Mouse (Mus musculus) heart, embryonic 12.5 days (tissue): ENCODE measurements around the gene Slc16a1. TPM values are rescaled to one million over a fixed set of nuclear protein-coding genes. Genes with fewer than 3 reads are reported as not detected.

Experiments
- ATAC-seq: fragments of 200-750 bp; cut with Nextera tagmentation; 2 replicates; pipeline ENCODE4 v1.8.0; 2017; ENCODE audit warnings: moderate TSS enrichment, moderate library complexity; ENCODE audit not compliant: insufficient number of reproducible peaks, low FRiP score
- H3K27ac ChIP-seq: fragments of 300-500 bp; sonication (generic); 2 replicates; pipeline ENCODE4 v1.5.1; 2016; ENCODE audit warnings: mild to moderate bottlenecking, moderate library complexity; ENCODE audit not compliant: poor library complexity, severe bottlenecking
- H3K27me3 ChIP-seq: fragments of 300-500 bp; sonication (generic); replicated peaks from 2 replicates; pipeline ENCODE4 v1.6.1; 2016; ENCODE audit warnings: mild to moderate bottlenecking, moderate library complexity
- H3K36me3 ChIP-seq: fragments of 300-500 bp; sonication (generic); 2 replicates; pipeline ENCODE4 v1.6.1; 2016; ENCODE audit warnings: mild to moderate bottlenecking, moderate library complexity
- H3K4me1 ChIP-seq: fragments of 300-500 bp; sonication (generic); replicated peaks from 2 replicates; pipeline ENCODE4 v1.6.1; 2016; ENCODE audit warnings: mild to moderate bottlenecking
- H3K4me2 ChIP-seq: fragments of 300-500 bp; sonication (generic); 2 replicates; pipeline ENCODE4 v1.6.1; 2016; ENCODE audit warnings: mild to moderate bottlenecking, moderate library complexity
- H3K4me3 ChIP-seq: fragments of 300-500 bp; sonication (generic); 2 replicates; pipeline ENCODE4 v1.5.1; 2016; ENCODE audit warnings: mild to moderate bottlenecking
- H3K9ac ChIP-seq: fragments of 300-500 bp; sonication (generic); 2 replicates; pipeline ENCODE4 v1.6.1; 2016; ENCODE audit warnings: mild to moderate bottlenecking, moderate library complexity
- H3K9me3 ChIP-seq: fragments of 300-500 bp; sonication (generic); replicated peaks from 2 replicates; pipeline ENCODE4 v1.6.1; 2016; ENCODE audit warnings: mild to moderate bottlenecking, moderate library complexity
- WGBS: fragments of 180-500 bp; shearing (Covaris S2); methylation state at CpG from one replicate; pipeline ENCODE4 v1.1.7; 2016; 5-methylcytosine and 5-hydroxymethylcytosine counted together
- polyA plus RNA-seq: library from polyadenylated mRNA; unstranded; fragments of >200 nt; fragmentation: Nextera tagmentation; extraction: Ambion mirVana; gene quantifications from 2 replicates; pipeline ENCODE4 v1.2.1, GENCODE M21; 2016

The Slc16a1 gene
- polyA plus RNA-seq, result 89.3 and 89.4 TPM in 2 replicates

DNA sequence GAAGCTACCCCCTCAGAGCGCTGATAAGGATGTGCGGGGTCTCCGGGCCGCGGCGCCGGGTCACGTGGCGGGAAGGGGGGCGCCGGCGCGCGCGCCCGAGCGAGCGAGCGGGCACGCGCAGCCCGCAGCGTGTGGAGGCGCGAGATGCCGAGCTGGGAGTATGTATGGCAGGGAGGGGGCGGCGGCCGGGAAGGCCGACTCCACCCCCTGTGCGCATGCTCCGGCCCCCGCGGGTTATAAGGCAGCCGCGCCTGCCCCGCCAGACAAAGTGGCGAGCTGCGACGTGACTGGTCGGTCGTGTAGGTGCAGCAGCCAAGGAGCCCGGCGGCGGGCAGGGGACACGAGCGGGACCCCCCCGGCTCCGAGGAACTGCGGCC lies at the start of gene Slc16a1:
Gene Slc16a1 (plus strand): TSS at position 266 of the 377 bp plus-strand sequence.
- peak; percentile 98 for ATAC-seq
- Histone ChIP-seq H3K4me3 (peak within 1 kb of the TSS; percentile 78), H3K27ac (peak within 1 kb of the TSS; percentile 86), H3K9me3 (no peaks in the 10 kb centered on the region), H3K27me3 (no peaks in the 10 kb centered on the region), H3K9ac (peak within 1 kb of the TSS; percentile 92), H3K4me2 (peak within 1 kb of the TSS; percentile 72), H3K36me3 (no peaks in the 10 kb centered on the region), H3K4me1 (peaks cover 15% of the 10 kb centered on the region)
- under 1% methylated on average over 50 of the region's 50 CpGs for WGBS

DNA sequence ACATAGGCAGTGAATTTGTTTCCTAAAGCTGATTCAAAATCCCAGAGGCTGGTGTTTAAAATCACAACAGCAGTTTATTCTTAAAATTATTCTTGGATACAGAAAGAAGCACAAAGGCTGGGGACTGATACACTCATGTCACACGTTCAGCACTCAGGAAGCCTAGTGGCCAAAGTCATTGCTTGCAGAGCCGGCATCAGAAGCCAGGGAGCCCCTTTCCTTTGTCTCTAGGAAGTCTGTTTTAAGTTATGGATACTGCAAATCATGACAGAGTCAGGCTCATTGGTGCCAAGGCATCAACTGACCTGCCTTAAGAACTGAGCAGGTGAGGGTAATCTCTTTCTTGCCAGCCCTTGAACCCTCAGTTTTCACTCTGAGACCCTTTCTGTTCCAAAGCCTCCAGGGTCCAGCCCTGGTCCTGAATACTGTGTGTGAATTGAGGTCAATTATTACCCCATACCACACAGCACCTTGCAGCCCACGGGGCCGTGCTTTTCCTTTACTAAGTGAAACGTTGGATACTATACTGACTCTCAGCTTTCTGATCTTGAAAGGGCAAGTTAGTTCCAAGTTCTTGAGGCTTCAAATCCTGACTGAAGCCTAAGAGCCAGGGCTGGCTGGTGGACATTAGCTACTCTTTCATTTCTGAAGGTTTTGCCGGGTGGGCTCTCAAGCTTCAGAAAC lies 41.9 kb upstream of the Slc16a1 start:
- WGBS, result 59% methylated on average over 6 of the region's 6 CpGs
- Histone ChIP-seq H3K9ac (no peak overlapping the region), H3K27me3 (no peaks in the 10 kb centered on the region), H3K4me1 (peaks cover 44% of the 10 kb centered on the region), H3K4me2 (0 out of 2 replicates have a peak overlapping the region, but pooled peaks have one; percentile 1), H3K4me3 (no peak overlapping the region), H3K9me3 (0 out of 2 replicates have a peak, but pooled peaks cover 3% of the 10 kb centered on the region), H3K27ac (peak overlapping the region; percentile 83), H3K36me3 (no peaks in the 10 kb centered on the region)
- no peak for ATAC-seq

DNA sequence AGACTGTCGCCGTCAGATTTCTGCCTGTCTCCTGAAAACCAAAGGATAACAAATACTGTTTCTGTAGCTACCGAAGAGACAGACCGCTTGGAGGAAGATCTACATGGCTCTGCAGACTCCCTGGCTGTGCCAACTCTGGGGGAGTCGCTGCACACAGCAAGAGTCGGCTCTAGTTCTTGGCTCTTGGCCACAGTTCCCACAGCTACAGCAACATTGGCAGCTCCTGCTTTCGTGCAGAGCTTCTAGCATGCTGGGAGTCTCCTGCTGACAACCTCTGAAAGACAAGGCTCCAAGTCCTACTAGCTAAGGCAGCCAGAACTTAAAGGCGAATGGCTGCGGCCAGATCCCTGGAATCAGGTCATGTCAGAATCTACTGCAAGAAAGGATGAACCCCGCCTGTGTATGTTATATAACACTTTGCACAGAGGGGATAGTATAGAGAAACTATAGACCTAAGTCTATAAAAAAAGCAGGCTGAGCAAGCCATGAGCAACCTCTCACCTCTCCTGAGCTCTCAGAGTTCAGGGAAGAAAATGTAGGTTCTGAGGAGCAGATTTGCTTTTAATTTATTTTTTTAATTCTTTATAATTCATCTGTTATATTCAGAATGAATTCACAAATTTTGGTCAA lies 41.2 kb upstream of the Slc16a1 start:
- ATAC-seq, result no peak
- Histone ChIP-seq H3K9me3 (0 out of 2 replicates have a peak, but pooled peaks cover 3% of the 10 kb centered on the region), H3K4me2 (0 out of 2 replicates have a peak overlapping the region, but pooled peaks have one; percentile 1), H3K4me1 (peaks cover 46% of the 10 kb centered on the region), H3K27me3 (no peaks in the 10 kb centered on the region), H3K9ac (no peak overlapping the region), H3K36me3 (no peaks in the 10 kb centered on the region), H3K27ac (peak overlapping the region; percentile 83), H3K4me3 (no peak overlapping the region)
- 49% methylated on average over 10 of the region's 10 CpGs for WGBS

DNA sequence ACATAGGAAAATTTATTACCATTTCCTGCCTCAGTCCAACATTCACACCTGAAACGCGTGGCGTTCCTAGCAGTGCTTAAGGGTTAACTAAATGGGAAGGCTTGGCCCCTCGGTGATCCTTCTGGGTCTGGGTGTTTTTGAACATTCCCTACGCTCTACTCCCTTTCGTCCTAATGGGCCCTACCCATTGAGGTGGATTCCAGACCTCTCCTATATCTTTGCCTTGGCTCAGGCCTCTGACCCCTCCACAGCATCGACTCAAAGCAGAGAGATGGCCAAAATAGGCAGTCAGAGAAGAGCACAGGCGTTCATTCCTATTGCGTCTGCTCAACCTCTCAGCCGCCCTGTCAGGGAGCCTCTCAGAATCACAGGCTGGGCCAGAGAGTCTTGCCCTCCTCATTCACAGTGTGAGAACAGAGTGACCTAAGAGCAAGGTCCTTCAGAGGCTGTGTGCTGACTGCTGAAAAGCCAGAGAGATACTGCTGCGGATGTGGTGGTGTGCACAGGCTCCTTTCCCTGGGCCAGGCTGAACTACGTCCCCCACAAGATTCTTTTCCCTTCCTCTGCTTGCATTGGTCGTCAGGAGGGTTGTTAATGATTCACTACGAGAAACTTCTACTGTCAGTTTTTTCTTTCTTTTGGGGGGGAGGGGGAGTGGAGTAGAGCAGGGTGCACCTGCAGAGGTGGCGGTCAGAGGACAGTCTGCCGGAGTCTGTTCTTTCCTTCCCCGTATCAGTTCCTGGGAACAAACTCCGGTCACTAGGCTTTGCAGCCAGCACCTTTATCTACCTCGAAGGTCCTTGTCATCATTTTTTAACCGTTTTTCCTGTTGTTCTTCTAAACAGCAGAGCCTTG lies 38.9 kb upstream of the Slc16a1 start:
- peaks cover 46% of the 10 kb centered on the region for H3K4me1 ChIP-seq
- H3K9me3 ChIP-seq, result 0 out of 2 replicates have a peak, but pooled peaks cover 3% of the 10 kb centered on the region
- no peaks in the 10 kb centered on the region for H3K27me3 ChIP-seq
- peak overlapping the region; percentile 2; the same call in 1 of the 2 replicates for H3K4me3 ChIP-seq
- ATAC-seq, result peak; percentile 91
- peak overlapping the region; percentile 95 for H3K27ac ChIP-seq
- H3K9ac ChIP-seq, result peak overlapping the region; percentile 62
- H3K36me3 ChIP-seq, result no peaks in the 10 kb centered on the region
- WGBS, result 29% methylated on average over 20 of the region's 20 CpGs
- peak overlapping the region; percentile 49 for H3K4me2 ChIP-seq

DNA sequence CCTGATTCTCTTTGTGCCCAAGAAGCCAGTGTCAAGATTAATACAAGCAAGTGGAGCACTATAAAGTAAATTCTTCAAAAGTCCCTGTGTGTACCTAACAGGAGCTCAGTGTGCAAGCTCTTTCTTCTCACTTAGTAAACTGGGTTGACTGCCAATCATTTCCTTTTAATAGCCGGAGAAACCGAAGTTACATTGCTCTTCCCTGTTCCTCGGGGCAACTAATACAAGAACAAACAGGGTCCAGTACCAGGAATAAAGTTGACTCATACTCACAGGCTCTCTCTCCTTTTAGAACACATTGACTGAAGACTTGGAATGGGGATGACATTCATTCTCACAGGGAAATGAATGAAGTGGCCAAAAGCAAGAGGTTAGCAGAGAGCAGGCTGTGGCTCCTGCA lies 37.8 kb upstream of the Slc16a1 start:
- 0 out of 2 replicates have a peak, but pooled peaks cover 3% of the 10 kb centered on the region for H3K9me3 ChIP-seq
- H3K27ac ChIP-seq, result peak overlapping the region; percentile 95
- H3K36me3 ChIP-seq, result no peaks in the 10 kb centered on the region
- peak overlapping the region; percentile 49; the same call in 1 of the 2 replicates for H3K4me2 ChIP-seq
- H3K27me3 ChIP-seq, result no peaks in the 10 kb centered on the region
- no peak for ATAC-seq
- WGBS, result 65% methylated on average over 3 of the region's 3 CpGs
- H3K4me1 ChIP-seq, result peaks cover 46% of the 10 kb centered on the region
- 0 out of 2 replicates have a peak overlapping the region, but pooled peaks have one; percentile 62 for H3K9ac ChIP-seq
- H3K4me3 ChIP-seq, result no peak overlapping the region

DNA sequence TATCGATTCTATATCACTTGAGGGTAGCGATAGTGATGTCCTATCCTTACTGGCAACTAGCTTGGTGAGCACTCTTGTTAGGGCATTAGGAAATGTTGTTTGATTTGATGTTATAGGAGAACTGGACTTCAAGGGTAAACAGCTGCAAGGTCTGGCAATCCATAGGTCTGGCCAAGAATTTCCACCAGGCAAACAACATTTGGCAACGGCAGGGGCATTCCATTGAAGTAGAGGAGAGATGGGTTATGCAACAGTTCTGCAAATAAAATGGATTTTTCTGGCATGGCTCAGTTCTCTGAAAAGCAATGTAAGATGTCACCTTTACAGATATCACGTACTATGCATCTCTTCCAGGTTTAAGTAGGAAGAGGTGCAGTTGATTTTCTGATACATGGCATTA lies 36.8 kb upstream of the Slc16a1 start:
- no peaks in the 10 kb centered on the region for H3K27me3 ChIP-seq
- no peak for ATAC-seq
- no peaks in the 10 kb centered on the region for H3K36me3 ChIP-seq
- 82% methylated on average over 4 of the region's 4 CpGs for WGBS
- no peak overlapping the region for H3K9ac ChIP-seq
- H3K4me3 ChIP-seq, result no peak overlapping the region
- H3K9me3 ChIP-seq, result 0 out of 2 replicates have a peak, but pooled peaks cover 3% of the 10 kb centered on the region
- peak overlapping the region; percentile 42; the same call in 1 of the 2 replicates for H3K27ac ChIP-seq
- no peak overlapping the region for H3K4me2 ChIP-seq
- H3K4me1 ChIP-seq, result peaks cover 42% of the 10 kb centered on the region

DNA sequence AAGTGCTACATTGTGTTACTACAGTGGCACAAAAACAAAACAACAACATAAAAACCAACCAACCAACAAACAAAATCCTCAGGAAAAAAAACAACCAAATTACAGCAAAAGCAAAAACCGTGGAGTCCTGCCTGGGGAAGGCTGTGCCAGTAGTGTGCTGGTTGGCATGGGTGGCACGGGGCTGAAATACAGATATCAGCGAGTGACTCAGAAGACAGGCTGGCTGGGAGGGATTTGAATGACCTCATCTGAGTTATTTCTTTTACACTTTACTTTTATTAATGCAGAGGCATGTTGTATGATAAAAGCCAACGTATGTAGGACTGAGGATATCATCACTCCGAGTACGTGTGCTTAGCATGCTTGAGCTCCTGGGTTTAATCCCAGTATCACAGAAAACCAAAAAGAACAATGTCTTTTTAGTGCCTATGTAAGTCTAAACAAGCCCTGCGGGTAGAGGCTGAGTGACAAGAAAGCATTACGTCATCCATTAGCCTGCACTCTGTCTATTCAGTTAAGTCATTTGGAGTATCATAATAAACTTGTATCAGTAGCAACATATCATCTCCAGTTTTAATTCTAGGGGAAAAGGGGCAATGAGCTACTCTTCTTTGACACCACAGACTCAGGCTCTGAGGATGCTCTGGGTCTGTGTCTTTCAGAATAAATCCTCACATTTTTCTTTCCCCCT lies 28.6 kb upstream of the Slc16a1 start:
- Histone ChIP-seq H3K9me3 (no peaks in the 10 kb centered on the region), H3K4me2 (no peak overlapping the region), H3K36me3 (no peaks in the 10 kb centered on the region), H3K4me1 (peaks cover 21% of the 10 kb centered on the region), H3K27me3 (no peaks in the 10 kb centered on the region), H3K9ac (no peak overlapping the region), H3K4me3 (no peak overlapping the region), H3K27ac (no peak overlapping the region; the same call in 1 of the 2 replicates)
- no peak for ATAC-seq
- 56% methylated on average over 8 of the region's 8 CpGs for WGBS

DNA sequence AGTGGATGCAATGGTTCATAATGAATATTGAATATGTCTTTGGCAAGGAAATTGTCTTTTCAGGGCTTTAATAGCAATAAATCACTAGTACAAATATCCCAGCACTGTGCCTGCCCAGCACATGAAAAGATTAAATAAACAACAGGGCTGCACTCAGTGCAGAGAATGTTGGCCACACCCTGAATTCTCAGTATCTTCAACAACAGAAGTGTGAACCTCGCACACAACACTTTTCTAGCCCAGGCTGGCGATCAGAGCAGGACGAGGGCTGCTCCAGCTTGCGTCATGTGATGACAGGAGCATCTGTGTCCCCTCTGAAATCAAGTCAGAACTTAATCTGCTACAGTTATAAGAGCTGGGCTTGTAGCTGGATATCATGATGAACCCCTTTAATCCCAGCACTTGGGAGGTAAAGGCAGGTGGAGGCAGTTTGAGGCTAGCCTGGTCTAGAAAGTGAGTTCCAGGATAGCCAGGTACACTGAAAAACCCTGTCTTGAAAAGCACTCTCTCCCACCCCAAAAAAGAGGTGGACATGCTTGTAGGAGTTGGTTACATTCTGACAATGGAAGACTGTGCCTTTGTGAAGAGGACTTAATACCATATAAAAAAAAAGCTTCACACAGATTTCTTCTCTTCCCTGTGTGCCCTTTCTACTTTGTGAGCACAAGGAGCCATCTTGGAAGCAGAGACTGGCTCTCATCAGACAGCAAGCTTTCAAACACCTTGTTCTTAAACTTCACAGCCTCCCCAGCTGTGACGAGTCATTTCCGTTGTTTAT lies 27.8 kb upstream of the Slc16a1 start:
- H3K9ac ChIP-seq, result no peak overlapping the region
- H3K27ac ChIP-seq, result no peak overlapping the region
- peaks cover 21% of the 10 kb centered on the region for H3K4me1 ChIP-seq
- no peaks in the 10 kb centered on the region; the same call in 1 of the 2 replicates for H3K27me3 ChIP-seq
- H3K4me2 ChIP-seq, result no peak overlapping the region
- H3K9me3 ChIP-seq, result no peaks in the 10 kb centered on the region
- 56% methylated on average over 6 of the region's 6 CpGs for WGBS
- H3K36me3 ChIP-seq, result no peaks in the 10 kb centered on the region
- no peak for ATAC-seq
- no peak overlapping the region for H3K4me3 ChIP-seq

DNA sequence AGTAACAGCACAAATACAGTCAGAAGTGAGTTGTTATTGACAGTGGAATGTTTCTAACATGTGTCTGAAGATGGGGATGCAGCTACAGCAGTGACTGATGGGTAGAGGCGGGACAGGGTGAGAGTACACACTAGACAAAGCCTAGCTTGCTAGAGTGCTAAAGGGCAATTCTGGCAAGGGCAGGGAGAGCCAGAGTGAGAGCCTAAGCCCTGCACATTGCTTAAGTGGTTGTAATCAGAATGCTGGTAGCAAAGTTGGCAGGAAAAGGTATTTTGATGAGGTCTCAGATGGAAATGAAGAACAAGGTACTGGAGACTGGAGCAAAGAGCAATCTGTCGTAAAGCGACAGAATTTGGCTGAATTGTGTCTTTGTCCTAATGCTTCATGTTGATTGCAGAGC lies 26.5 kb upstream of the Slc16a1 start:
- Histone ChIP-seq H3K27ac (no peak overlapping the region), H3K9ac (no peak overlapping the region), H3K27me3 (no peaks in the 10 kb centered on the region; the same call in 1 of the 2 replicates), H3K9me3 (no peaks in the 10 kb centered on the region), H3K4me2 (no peak overlapping the region), H3K36me3 (no peaks in the 10 kb centered on the region), H3K4me1 (peaks cover 21% of the 10 kb centered on the region), H3K4me3 (no peak overlapping the region)
- WGBS, result 84% methylated on average over 3 of the region's 3 CpGs
- ATAC-seq, result no peak

DNA sequence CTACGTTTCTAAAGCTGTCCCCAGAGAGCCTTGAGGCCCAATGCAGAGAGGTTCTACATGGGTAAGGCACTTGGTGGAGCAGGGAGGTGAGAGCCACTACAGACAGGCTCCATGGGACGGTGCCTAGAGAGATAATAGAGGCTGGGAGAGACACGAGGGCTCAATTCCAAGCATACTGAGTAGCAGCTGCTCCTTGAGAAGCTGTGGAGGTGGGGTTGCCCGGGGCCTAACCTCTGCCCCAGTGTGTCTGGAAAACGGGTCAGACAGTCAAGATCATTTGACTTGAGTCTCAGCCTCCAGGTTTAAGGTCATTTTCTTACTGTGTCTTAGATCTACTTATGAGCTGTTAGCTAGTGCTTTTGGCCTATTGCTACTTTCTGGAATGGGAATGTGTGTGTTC lies 25.4 kb upstream of the Slc16a1 start:
- no peak overlapping the region for H3K9ac ChIP-seq
- 55% methylated on average over 5 of the region's 5 CpGs for WGBS
- H3K36me3 ChIP-seq, result no peaks in the 10 kb centered on the region
- H3K9me3 ChIP-seq, result no peaks in the 10 kb centered on the region
- H3K4me1 ChIP-seq, result peaks cover 21% of the 10 kb centered on the region
- no peaks in the 10 kb centered on the region; the same call in 1 of the 2 replicates for H3K27me3 ChIP-seq
- no peak overlapping the region for H3K4me3 ChIP-seq
- H3K4me2 ChIP-seq, result no peak overlapping the region
- ATAC-seq, result no peak
- H3K27ac ChIP-seq, result no peak overlapping the region
